Mouse (Mus musculus) ES-Bruce4 (cell line): ENCODE measurements around the gene Taok2.

Experiments used
- CTCF ChIP-seq: IDR thresholded peaks from one replicate; pipeline ENCODE4 v1.8.1; 2011; ENCODE audit warnings: low read depth, low read length
- EP300 ChIP-seq: IDR thresholded peaks from 2 replicates; pipeline ENCODE4 v1.6.1; 2011; ENCODE audit warnings: low read depth, low read length; ENCODE audit not compliant: insufficient read depth
- POLR2A ChIP-seq: IDR thresholded peaks from one replicate; pipeline ENCODE4 v1.8.1; 2011; ENCODE audit warnings: low read length; ENCODE audit not compliant: insufficient read depth

GRCm38 (mm10) chr7:126905590-126905989 is 21.1 kb upstream of the Taok2 start:
- no peak for TF ChIP-seq CTCF
- no peak for TF ChIP-seq POLR2A
- no peak for TF ChIP-seq EP300
